Mouse (Mus musculus) MEL (cell line): ENCODE results near the gene Il6ra.

ENCODE experiments used
- CTCF ChIP-seq, 3 experiments: IDR thresholded peaks in 2 of 3; conservative IDR thresholded peaks in 1 of 3; 2 replicates each; pipeline ENCODE4 v1.5.1; 2011 to 2012; ENCODE audit warnings: low read length in 3 of 3, low read depth in 2 of 3, mild to moderate bottlenecking in 2 of 3, improper control_type of control experiment in 1 of 3, inconsistent platforms in 1 of 3, mixed read lengths in 1 of 3, moderate library complexity in 1 of 3; ENCODE audit not compliant: control insufficient read depth in 1 of 3, insufficient read depth in 1 of 3, poor library complexity in 1 of 3, severe bottlenecking in 1 of 3
- ETS1 ChIP-seq: IDR thresholded peaks from 2 replicates; pipeline ENCODE4 v1.6.1; 2012; ENCODE audit warnings: low read depth, mild to moderate bottlenecking, inconsistent platforms, low read length, improper control_type of control experiment, moderate library complexity
- GATA1 ChIP-seq: IDR thresholded peaks from 2 replicates; pipeline ENCODE4 v1.6.1; 2011; ENCODE audit warnings: low read depth, low read length, improper control_type of control experiment
- MAX ChIP-seq: IDR thresholded peaks from 2 replicates; pipeline ENCODE4 v1.6.1; 2011; ENCODE audit warnings: low read length, improper control_type of control experiment
- MEF2A ChIP-seq: IDR thresholded peaks from 2 replicates; pipeline ENCODE4 v1.6.1; 2014; ENCODE audit warnings: low read depth, mild to moderate bottlenecking, inconsistent platforms, low read length, improper control_type of control experiment; ENCODE audit not compliant: poor library complexity, insufficient replicate concordance, severe bottlenecking; ENCODE audit errors: extremely low read depth
- MYC ChIP-seq: IDR thresholded peaks from 2 replicates; pipeline ENCODE4 v1.6.1; 2011; ENCODE audit warnings: low read depth, mild to moderate bottlenecking, low read length, improper control_type of control experiment, moderate library complexity
- NELFE ChIP-seq: IDR thresholded peaks from 2 replicates; pipeline ENCODE4 v1.6.1; 2011; ENCODE audit warnings: low read depth, low read length, improper control_type of control experiment
- POLR2A ChIP-seq, 2 experiments: IDR thresholded peaks; 2 replicates each; pipeline ENCODE4 v1.6.1; 2011 to 2012; ENCODE audit warnings: low read length in 2 of 2, mild to moderate bottlenecking in 2 of 2, control low read depth in 1 of 2, improper control_type of control experiment in 1 of 2, low read depth in 1 of 2, moderate library complexity in 1 of 2; ENCODE audit not compliant: control insufficient read depth in 1 of 2, insufficient read depth in 1 of 2, poor library complexity in 1 of 2
- TAL1 ChIP-seq: IDR thresholded peaks from 2 replicates; pipeline ENCODE4 v1.6.1; 2012; ENCODE audit warnings: mild to moderate bottlenecking, inconsistent platforms, low read length, moderate library complexity, mixed read lengths

GRCm38 (mm10) chr3:89948655-89949054 is 35.7 kb upstream of the Il6ra start:
- TF ChIP-seq GATA1 (no peak), CTCF (IDR thresholded peaks at IDR 0.05 in 2 of 3, conservative IDR thresholded peaks at IDR 0.05 in 1 of 3; ENCODE audit: control insufficient read depth in 1 of 3, insufficient read depth in 1 of 3, low read depth in 2 of 3, low read length in 3 of 3, poor library complexity in 1 of 3, severe bottlenecking in 1 of 3) (no peak), TAL1 (no peak), ETS1 (no peak), MEF2A (no peak), POLR2A (IDR thresholded peaks at IDR 0.05; ENCODE audit: control insufficient read depth in 1 of 2, insufficient read depth in 1 of 2, low read depth in 1 of 2, low read length in 2 of 2, poor library complexity in 1 of 2) (no peak), NELFE (no peak), MAX (no peak), MYC (no peak)
